Mouse (Mus musculus) T-helper 2 cell (primary cell): ENCODE results near the gene Ahcy.
"Not testable (repeated sequence)": the region's sequence is repeated elsewhere in the genome, so short reads cannot be mapped to it uniquely, and the experiment has no call there.

ENCODE experiments used
- in situ Hi-C: fragments of 300-600 bp; cut with MboI, MseI; formaldehyde crosslinking; loops from one replicate; pipeline ENCODE4 v1.15.1; 2025; ENCODE audit warnings: high pct_unique_total_duplicates

Gene Ahcy

DNA sequence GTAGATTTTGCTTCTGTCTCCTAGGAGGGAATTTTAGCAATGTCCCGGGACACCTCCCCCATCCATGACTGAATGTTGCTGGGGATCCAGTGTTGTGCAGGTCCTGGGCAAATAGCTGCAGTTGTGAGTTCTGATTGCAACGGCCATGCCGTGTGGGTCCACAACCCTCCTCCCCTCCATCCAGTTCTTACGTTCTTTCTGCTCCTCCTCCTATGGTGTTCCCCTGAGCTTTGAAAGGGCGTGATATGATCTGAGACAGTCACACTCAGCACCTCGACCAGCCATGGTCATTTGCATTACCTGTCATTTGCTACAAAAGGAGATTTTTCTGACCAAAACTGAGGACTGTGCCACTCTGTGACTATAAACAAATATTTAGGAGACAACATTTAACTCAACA lies 1.4 kb upstream of the Ahcy start:
- in situ Hi-C loops, result no loop called here

DNA sequence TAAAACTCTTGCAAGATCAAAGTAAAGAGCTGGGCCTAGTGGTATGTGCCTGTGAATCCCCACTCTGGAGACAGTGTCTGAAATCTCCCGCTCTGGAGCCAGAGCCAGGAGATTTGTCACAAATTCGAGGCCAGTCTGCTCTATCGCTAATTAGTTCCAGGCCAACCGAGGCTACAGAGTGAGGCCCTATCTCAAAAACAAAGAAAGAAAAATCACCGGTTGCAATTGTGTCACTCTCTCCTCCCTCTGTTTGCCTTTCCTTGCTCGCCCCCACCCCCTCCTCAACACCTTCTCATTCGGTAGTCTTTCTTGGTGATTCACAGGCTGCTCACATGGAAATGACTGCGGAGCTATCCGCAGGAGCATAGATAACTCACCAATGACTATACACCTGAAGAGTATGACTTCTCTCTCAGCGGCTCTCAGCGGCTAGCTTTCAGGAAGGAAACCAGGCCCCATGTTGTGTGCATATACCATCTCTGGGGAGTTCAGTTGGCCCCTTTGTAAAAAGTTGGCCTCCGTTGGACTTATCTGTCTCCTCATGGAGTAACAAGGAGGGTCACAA lies 551 bp upstream of the Ahcy start:
- in situ Hi-C loops, result no loop called here

DNA sequence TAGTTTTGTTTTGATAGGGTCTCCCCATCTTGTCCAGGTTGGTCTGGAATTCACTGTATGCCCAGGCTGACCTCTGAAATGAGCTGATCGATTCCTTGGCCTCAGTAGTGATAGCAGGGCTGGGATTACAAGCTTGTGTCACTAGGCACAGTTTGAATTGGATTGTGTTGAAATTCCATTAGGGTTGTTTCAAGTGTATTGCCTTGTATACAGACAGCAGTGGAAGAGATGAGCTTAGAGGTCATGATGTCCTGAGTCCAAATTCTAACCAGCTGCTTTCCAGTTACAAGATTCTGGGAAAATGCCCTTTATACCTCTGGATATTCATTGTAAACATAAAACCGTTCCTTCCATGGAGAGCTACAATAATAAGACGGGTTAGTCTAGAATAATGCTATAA lies 950 bp downstream of the Ahcy start:
- in situ Hi-C loops, result no loop called here

GRCm38 (mm10) chr2:155072353-155073145 lies 1.7 kb downstream of the Ahcy start:
- in situ Hi-C loops, result no loop called here

DNA sequence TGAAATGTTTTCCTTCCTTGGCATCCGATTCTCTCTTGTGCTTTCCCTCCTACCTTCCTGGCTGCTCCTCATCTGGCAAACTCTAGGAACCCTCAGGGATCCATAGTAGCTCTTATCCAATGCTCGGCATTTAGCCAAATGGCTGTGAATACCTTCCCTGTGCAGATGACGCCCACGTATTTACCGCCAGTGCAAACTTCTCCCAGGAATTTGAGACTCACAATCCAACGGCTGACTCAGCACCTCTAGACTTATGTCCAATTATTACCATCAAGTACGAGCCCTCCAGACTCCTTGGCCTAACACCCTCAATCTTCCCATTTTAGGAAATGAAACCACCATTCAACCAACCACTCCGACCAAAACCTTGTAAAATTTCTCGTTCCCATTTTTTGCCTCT lies 3.3 kb downstream of the Ahcy start:
- in situ Hi-C loops, result no loop called here

- in situ Hi-C loops, result no loop called here
These were observed 16.9 kb downstream of the Ahcy start for GRCm38 (mm10) chr2:155057361-155057760.

GRCm38 (mm10) chr2:155056076-155056578 lies 18.2 kb downstream of the Ahcy start:
- in situ Hi-C loops, result no loop called here

DNA sequence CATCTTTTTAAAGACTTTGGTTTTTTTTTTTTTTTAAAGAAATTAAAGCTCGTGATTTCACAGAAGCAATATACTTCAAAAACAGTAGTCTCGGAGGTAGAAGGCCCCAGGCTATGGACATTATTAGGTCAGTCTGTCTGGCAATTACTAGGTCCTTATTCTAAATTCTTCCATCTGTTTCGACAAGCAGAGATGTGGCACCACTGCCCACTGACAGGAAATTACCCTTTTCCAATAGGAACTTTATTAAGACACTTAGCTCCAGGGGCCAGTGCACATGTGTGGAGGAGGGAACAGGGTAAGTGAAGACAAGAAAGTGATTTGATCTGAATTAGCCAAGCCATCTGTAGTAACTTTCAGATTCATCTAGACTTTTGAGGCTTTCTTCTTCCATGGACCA lies 19.6 kb downstream of the Ahcy start:
- in situ Hi-C loops, result no loop called here

- in situ Hi-C loops, result not testable (repeated sequence)
These were observed 20.8 kb downstream of the Ahcy start for GRCm38 (mm10) chr2:155053512-155053911.

DNA sequence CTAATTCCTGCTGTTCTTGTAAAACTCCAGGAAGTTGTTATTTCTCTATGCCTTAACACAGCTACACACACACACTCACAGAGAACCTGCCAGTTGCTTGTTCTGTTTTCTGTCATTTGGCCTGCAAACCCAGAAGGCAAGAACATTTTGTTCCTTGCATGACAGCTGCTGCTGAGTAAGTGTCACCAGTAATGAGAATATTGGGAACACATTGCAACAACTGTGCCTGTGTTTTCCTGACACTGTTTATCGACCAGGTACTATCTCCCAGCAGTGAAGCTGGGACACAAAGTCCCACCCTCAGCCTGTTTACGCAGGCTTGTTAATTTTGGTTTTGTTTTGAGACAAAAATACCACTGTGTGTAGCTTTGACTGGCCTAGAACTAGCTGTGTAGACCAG lies 21.6 kb downstream of the Ahcy start:
- in situ Hi-C loops, result no loop called here

DNA sequence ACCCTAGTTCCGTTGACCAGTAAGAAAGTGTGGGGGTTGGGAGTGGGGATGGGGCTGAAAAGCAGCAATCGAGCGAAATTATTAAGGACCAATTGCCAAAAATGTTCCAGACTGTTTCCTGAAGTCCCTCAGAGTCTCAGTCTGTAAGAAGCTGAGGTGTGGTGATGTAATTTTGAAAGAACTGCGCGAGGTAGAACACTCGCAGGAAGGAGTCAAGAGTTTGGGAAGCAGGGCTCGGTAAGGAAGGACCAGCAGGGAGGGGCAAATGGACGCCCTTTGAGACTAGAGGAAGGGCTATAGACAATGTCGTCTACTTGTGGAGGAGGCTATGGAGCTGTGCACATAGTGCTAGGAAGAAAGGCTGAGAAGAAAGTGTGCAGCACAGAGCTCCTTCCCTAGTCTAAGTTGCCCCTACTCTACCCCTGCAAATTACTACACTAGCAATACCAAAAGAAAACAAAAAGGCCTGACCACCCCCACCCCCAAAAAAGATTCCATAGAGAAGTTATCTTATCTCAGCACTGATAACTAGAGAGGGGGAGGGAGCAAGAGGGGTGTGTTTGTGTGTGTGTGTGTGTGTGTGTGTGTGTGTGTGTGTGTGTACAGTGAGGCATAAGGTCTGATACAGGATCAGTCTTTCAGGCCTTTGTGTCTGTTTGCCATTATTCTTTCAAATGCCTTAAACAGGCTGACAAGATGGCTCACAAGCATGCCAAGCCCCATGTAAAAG lies 22.5 kb downstream of the Ahcy start:
- in situ Hi-C loops, result no loop called here

GRCm38 (mm10) chr2:155050504-155051236 lies 23.6 kb downstream of the Ahcy start:
- in situ Hi-C loops, result no loop called here

- in situ Hi-C loops, result no loop called here
These were observed 24.2 kb downstream of the Ahcy start for GRCm38 (mm10) chr2:155050108-155050503.

DNA sequence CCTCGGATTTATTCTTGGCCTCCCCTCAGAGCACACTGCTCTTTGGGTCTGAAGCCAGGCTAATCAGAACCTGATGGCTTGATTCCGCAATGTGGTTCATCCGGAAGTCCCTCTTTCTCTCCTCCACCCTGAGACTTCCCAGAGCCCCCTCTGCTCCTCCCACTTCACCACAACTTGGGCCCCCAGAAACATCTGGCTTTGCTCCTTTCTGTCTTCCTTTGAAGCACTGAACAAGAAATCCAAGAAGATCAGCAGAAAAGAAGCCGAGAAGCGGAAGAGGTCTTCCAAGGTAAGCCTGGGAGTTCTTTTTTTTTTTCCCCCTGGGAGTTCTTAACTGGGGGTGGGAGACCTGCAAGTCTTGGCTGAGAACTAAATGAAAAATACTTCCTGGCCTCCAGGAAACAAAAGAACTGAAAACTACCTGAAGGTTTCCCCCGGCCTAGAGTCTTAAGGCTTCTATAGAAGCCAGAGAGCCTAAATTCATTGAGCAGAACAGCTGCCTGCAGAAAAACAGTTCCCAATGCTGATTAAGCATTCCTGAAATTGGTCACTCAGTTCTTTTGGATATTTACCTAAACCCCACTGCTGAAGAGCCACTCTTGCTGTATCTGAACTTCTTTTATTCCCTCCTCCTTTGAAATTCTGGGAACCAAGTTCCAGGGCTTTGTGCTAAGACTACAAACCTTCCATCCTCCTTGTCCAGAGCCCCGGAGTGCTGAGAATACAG lies 26.7 kb downstream of the Ahcy start:
- in situ Hi-C loops, result no loop called here

DNA sequence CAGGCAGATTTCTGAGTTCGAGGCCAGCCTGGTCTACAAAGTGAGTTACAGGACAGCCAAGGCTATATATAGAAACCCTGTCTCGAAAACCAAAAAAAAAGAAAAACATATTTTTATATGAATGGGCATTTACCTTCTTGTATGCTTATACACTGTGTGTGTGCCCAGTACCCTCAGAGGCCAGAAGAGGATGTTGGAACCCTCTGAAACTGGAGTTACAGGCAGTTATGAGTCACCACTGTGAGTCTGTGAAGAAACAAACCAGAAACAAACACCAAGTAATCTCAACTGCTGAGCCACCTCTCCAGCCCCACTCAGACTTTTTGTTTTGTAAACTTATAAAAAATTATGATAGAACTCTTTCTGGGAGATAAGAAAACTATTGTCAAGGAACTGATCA lies 27.5 kb downstream of the Ahcy start:
- in situ Hi-C loops, result no loop called here

GRCm38 (mm10) chr2:155045075-155045474 lies 29.2 kb downstream of the Ahcy start:
- in situ Hi-C loops, result no loop called here

DNA sequence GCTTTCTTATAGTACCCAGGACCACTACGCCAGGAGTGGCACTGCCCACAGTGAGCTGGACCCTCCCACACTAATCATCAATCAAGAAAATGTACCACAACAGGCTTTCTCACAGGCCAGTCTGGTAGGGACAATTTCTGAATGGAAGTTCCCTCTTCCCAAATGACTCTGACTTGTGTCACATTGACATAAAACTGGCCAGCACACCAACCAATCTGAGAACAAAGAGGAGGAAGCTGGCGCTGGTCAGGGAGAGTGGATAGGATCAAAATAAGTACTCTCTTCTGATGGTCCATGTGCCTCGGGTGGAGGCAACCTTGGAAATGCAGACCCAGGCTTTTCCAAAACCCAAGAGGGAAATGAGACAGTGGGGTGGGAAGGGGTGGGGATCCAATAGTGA lies 29.8 kb downstream of the Ahcy start:
- in situ Hi-C loops, result no loop called here

GRCm38 (mm10) chr2:155039956-155040355 lies 34.3 kb downstream of the Ahcy start:
- in situ Hi-C loops, result no loop called here

DNA sequence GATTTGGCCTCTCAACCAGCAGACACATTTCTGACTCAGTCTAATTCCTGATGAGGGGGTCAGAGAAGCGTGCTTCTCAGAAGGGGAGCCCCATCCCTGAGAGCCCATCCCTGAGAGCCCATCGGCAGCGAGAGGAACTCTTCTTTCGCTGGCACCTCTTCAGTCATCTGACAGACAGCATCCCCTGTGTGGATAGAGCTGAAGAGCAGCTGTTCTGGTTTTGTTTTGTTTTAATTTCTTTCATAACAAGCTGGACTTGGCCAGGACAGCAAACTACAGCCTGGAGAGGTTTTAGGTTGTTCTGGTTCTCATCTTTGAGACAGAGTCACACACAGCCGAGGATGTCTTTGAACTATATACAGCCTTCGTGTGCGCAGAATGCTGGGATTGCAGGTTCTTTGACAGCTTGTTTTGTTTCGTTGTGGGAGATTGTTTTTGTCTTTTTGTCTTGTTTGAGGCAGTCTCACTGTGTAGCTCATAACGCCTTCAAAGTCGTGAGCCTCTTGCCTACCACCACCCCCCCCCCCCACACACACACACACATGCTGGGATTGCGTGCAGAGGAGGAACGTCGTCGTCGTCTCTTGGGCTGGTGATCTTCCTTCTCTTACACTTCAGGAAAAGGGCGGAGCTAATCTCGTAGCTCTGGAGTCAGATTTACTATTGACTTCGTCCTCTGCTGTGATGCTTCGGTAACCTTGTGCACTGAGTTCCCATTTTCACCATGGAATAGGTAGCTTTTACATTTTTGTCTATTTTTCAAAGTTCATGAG lies 41.2 kb downstream of the Ahcy start:
- in situ Hi-C loops, result no loop called here

- in situ Hi-C loops, result no loop called here
These were observed 43.5 kb downstream of the Ahcy start for GRCm38 (mm10) chr2:155030831-155031230.
